8 mouse cellular contexts compared by ENCODE assay signal in genomic region chr2:99236968-99237367, GRCm38 (mm10).
DNase-seq lines count a peak whose midpoint lies in the region; ATAC-seq and TF ChIP-seq lines count a peak whose summit lies in the region.

No protein-coding gene starts in this region.

- TF ChIP-seq CTCF in liver, adult 2 months (IDR thresholded peaks at IDR 0.05; ENCODE audit: low read depth, low read length): peak; percentile 51; the same call in 1 of the 2 replicates
- TF ChIP-seq CTCF in bone marrow macrophage, adult 2 months (IDR thresholded peaks at IDR 0.05; ENCODE audit: low read depth, low read length): peak; percentile 41; the same call in 1 of the 2 replicates
- TF ChIP-seq CTCF in forebrain, postnatal 0 days (IDR thresholded peaks at IDR 0.05; ENCODE audit: low read depth): peak; percentile 80

- H3K27me3 ChIP-seq in liver, adult 2 months (ENCODE audit: control insufficient read depth, insufficient read depth, low read length): no peaks in the 10 kb centered on the region
- no peaks in the 10 kb centered on the region for H3K27me3 ChIP-seq in liver, embryonic 12.5 days (replicated peaks)
- H3K27me3 ChIP-seq in forebrain, postnatal 0 days (ENCODE audit: insufficient read depth, low read length): no peaks in the 10 kb centered on the region

- no peaks in the 10 kb centered on the region for H3K9me3 ChIP-seq in liver, embryonic 12.5 days (replicated peaks)
- no peaks in the 10 kb centered on the region for H3K9me3 ChIP-seq in forebrain, postnatal 0 days (ENCODE audit: low read length)

- no peak for TF ChIP-seq POLR2A in liver, adult 2 months (IDR thresholded peaks at IDR 0.05; ENCODE audit: extremely low read depth, insufficient read depth, low read length)
- TF ChIP-seq POLR2A in bone marrow macrophage, adult 2 months (IDR thresholded peaks at IDR 0.05; ENCODE audit: borderline replicate concordance, low read depth, low read length): no peak

- DNase-seq in liver, adult 2 months (ENCODE audit: extremely low read depth, low read depth, low spot score): peak; percentile 4
- peak; percentile 18 for DNase-seq in MN1 (ENCODE audit: low spot score)
- DNase-seq in forebrain, postnatal 0 days: peak; percentile 76
- DNase-seq in layer of hippocampus, postnatal 36 days: peak; percentile 15 to 35
- DNase-seq in right cerebral cortex, postnatal 25 days: peak; percentile 8
- no peak for DNase-seq in spleen, postnatal 36 days (ENCODE audit: low spot score in 2 of 2)

- ATAC-seq in liver, embryonic 12.5 days: no peak
- no peak for ATAC-seq in forebrain, postnatal 0 days

- H3K79me2 ChIP-seq in liver, adult 2 months (ENCODE audit: control insufficient read depth, insufficient read depth, low read length): no peaks in the 10 kb centered on the region

- no peak overlapping the region for H3K4me2 ChIP-seq in liver, embryonic 12.5 days
- no peak overlapping the region for H3K4me2 ChIP-seq in forebrain, postnatal 0 days (ENCODE audit: low read depth)

- no peak overlapping the region for H3K9ac ChIP-seq in liver, adult 2 months (ENCODE audit: low read depth, low read length)
- H3K9ac ChIP-seq in liver, embryonic 12.5 days: no peak overlapping the region
- no peak overlapping the region for H3K9ac ChIP-seq in forebrain, postnatal 0 days

- H3K4me1 ChIP-seq in liver, adult 2 months (ENCODE audit: control insufficient read depth, insufficient read depth, low read length): no peaks in the 10 kb centered on the region
- no peaks in the 10 kb centered on the region for H3K4me1 ChIP-seq in liver, embryonic 12.5 days
- no peaks in the 10 kb centered on the region for H3K4me1 ChIP-seq in bone marrow macrophage, adult 2 months (ENCODE audit: control insufficient read depth, insufficient read depth, low read length)
- no peaks in the 10 kb centered on the region for H3K4me1 ChIP-seq in forebrain, postnatal 0 days (ENCODE audit: insufficient read depth)

- no peak overlapping the region for H3K27ac ChIP-seq in liver, adult 2 months (replicated peaks; ENCODE audit: insufficient read depth, low read depth, low read length)
- H3K27ac ChIP-seq in liver, embryonic 12.5 days: no peak overlapping the region
- H3K27ac ChIP-seq in bone marrow macrophage, adult 2 months (ENCODE audit: insufficient read depth, low read depth, low read length): no peak overlapping the region
- no peak overlapping the region for H3K27ac ChIP-seq in forebrain, postnatal 0 days (ENCODE audit: low read depth, low read length)

- 9% methylated on average over 7 of the region's 7 CpGs for WGBS in liver, adult 2 months
- WGBS in liver, embryonic 12.5 days (ENCODE audit: insufficient replicate concordance): 7% methylated on average over 7 of the region's 7 CpGs
- 3% methylated on average over 7 of the region's 7 CpGs for WGBS in forebrain, postnatal 0 days

- no peak overlapping the region for H3K4me3 ChIP-seq in liver, adult 2 months (ENCODE audit: insufficient read depth, low read depth, low read length)
- H3K4me3 ChIP-seq in liver, embryonic 12.5 days: no peak overlapping the region
- H3K4me3 ChIP-seq in bone marrow macrophage, adult 2 months (ENCODE audit: insufficient read depth, low read length): no peak overlapping the region
- no peak overlapping the region for H3K4me3 ChIP-seq in forebrain, postnatal 0 days (ENCODE audit: low read depth, low read length)

- no peaks in the 10 kb centered on the region for H3K36me3 ChIP-seq in liver, adult 2 months (ENCODE audit: control insufficient read depth, insufficient read depth, low read length)
- no peaks in the 10 kb centered on the region for H3K36me3 ChIP-seq in liver, embryonic 12.5 days
- no peaks in the 10 kb centered on the region for H3K36me3 ChIP-seq in forebrain, postnatal 0 days (ENCODE audit: insufficient read depth)

Comparison
In these comparisons a context has a peak if more than half of its experiments do, and no peak if none do; other contexts are left out.
1. DNase-seq: peak in liver, adult 2 months (single experiment), MN1 (single experiment), forebrain, postnatal 0 days (single experiment), layer of hippocampus, postnatal 36 days (2 of 2) and right cerebral cortex, postnatal 25 days (single experiment); none in spleen, postnatal 36 days (0 of 2).
2. Peak in every context shown above with its lines, with median percentiles within 50 percentile points of each other: CTCF ChIP-seq.